Mouse (Mus musculus): ENCODE data around the gene Paqr7. TPM values are rescaled to one million over a fixed set of nuclear protein-coding genes. Genes with fewer than 3 reads are reported as not detected.

Paqr7 gene
- polyA plus RNA-seq, 1 experiment from 2014 or later, result 1.1 TPM

DNA sequence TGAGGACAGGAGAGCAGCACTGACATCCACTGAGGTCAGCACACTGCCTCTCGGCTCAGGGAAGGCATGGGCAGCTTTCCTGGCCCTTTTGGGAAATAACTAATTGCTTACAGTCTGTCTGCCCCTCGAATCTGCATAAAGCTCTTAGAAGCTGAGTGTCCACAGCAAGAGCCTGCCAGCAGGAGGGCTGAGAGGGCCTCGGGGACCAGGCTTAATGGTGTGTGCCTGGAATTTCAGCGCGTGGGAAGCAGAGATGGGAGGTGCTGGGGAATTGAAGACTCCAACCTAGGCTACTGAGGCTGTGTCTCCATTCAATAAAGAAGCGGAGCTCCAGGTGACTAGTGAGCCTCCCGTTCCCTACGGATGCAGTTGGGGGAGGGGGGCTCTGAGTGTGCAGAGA, 22.3 kb upstream of the Paqr7 start:
- ATAC-seq (ENCODE audit: insufficient read depth), result no peak
- DNase-seq, result no peak
- H3K9me3 ChIP-seq (ENCODE audit: low read depth, low read length), result no peaks in the 10 kb centered on the region
- no peaks in the 10 kb centered on the region for H3K27me3 ChIP-seq (ENCODE audit: insufficient read depth, low read length)
- no peak for TF ChIP-seq CTCF (IDR thresholded peaks at IDR 0.05; ENCODE audit: low read depth)
- peaks cover 65% of the 10 kb centered on the region for H3K36me3 ChIP-seq (ENCODE audit: insufficient read depth)
- no peak overlapping the region for H3K9ac ChIP-seq
- no peak overlapping the region for H3K4me2 ChIP-seq
- 67% methylated on average over 8 of the region's 8 CpGs for WGBS
- H3K4me1 ChIP-seq (ENCODE audit: insufficient read depth), result no peaks in the 10 kb centered on the region
- H3K27ac ChIP-seq (ENCODE audit: low read depth), result no peak overlapping the region
- H3K4me3 ChIP-seq (ENCODE audit: low read depth, low read length), result no peak overlapping the region

DNA sequence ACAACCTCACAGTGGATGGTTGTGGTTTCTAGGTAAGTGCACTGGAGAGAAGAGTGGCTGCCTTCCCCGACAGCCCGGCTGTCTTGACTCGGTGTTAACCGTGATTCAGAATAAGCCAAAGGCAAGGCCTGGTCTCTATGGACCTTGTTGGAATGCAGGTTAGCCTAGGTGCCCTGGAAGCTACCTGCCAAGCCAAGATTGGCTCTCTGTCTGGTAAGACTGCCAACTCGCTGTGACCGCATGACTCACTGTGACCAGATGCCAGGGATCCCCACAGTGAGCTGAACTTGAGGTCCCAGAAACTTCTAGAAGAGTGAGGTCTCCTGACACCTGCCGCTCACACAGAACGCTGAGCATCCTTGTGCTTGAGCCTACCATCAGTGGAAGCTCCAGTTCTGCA, 19.6 kb upstream of the Paqr7 start:
- ATAC-seq (ENCODE audit: insufficient read depth) (no peak), DNase-seq (no peak)
- Histone ChIP-seq H3K36me3 (ENCODE audit: insufficient read depth) (peaks cover 47% of the 10 kb centered on the region), H3K27me3 (ENCODE audit: insufficient read depth, low read length) (no peaks in the 10 kb centered on the region), H3K4me1 (ENCODE audit: insufficient read depth) (no peaks in the 10 kb centered on the region), H3K9me3 (ENCODE audit: low read depth, low read length) (no peaks in the 10 kb centered on the region), H3K9ac (no peak overlapping the region), H3K27ac (ENCODE audit: low read depth) (no peak overlapping the region), H3K4me2 (no peak overlapping the region), H3K4me3 (ENCODE audit: low read depth, low read length) (no peak overlapping the region)
- WGBS, result 87% methylated on average over 8 of the region's 8 CpGs
- TF ChIP-seq CTCF (IDR thresholded peaks at IDR 0.05; ENCODE audit: low read depth), result no peak

DNA sequence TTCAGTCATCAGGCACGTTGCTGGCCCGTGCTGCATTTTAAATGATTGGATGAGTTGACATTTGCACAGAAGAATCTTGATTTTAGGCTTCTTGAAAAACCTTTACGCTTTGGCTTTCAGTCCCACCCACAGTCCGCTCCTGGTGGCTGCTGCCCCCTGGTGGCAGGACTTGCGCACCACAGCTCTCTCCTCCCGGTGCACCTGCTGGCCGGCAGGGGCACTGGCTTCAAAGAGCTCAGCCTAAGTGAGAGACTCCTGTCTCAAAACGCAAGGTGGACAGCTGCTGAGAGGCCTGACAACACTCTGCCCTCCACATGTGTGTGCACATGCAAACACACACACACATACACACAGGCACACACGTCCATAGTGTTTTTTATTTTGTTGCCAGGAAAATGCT, 18.5 kb upstream of the Paqr7 start:
- DNase-seq, result peak; percentile 91
- ATAC-seq (ENCODE audit: insufficient read depth), result peak; percentile 48
- no peak overlapping the region for H3K4me2 ChIP-seq
- H3K4me1 ChIP-seq (ENCODE audit: insufficient read depth), result no peaks in the 10 kb centered on the region
- H3K9me3 ChIP-seq (ENCODE audit: low read depth, low read length), result no peaks in the 10 kb centered on the region
- no peak overlapping the region for H3K9ac ChIP-seq
- no peak overlapping the region for H3K27ac ChIP-seq (ENCODE audit: low read depth)
- H3K4me3 ChIP-seq (ENCODE audit: low read depth, low read length), result no peak overlapping the region
- peak; percentile 100 for TF ChIP-seq CTCF (IDR thresholded peaks at IDR 0.05; ENCODE audit: low read depth)
- 0 out of 2 replicates have a peak, but pooled peaks cover 2% of the 10 kb centered on the region for H3K27me3 ChIP-seq (ENCODE audit: insufficient read depth, low read length)
- peaks cover 35% of the 10 kb centered on the region for H3K36me3 ChIP-seq (ENCODE audit: insufficient read depth)
- WGBS, result 5% methylated on average over 9 of the region's 9 CpGs

DNA sequence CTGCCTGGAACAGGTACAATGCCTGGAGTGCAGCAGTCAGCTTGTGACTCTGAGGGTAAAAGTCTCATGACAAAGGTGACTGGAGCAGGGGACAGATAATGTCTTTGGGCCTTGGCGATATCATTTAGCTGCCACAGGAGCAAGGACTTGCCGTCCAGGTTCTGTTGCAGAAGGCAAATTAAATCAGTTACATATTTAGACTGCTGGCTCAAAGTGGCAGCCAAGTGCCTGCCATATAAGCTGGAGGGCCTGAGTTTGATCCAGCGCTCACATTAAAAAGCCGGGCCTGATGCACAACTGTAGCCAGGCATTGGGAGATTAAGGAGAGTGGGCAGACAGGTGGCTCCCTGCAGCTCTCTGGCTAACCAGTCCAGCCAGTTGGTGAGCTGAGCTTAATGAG, 16.7 kb upstream of the Paqr7 start:
- WGBS, result 79% methylated on average over 4 of the region's 4 CpGs
- no peak overlapping the region for H3K4me2 ChIP-seq
- no peak overlapping the region for H3K4me3 ChIP-seq (ENCODE audit: low read depth, low read length)

DNA sequence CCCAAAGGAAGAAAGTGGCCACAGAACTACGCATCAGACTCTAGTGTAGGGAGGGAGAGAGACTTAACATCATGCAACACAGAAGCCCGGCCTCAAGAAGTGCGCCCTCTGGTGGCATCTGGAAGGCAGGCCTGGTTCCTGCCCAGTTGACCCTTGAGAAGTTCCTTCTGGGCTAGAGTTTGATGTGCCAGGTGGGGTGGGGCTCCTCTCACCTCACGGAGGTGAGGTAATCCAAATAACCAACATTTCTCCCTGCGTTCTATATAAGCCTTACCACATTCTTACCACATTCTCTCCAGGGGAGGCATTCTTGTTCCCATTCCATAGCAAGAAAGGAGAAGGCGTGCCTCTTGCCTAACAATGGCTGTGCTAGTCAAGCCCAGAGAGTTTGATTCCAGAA, 15.6 kb upstream of the Paqr7 start:
- peak; percentile 84 for DNase-seq
- WGBS, result 19% methylated on average over 6 of the region's 6 CpGs
- no peaks in the 10 kb centered on the region for H3K9me3 ChIP-seq (ENCODE audit: low read depth, low read length)
- no peak overlapping the region for H3K27ac ChIP-seq (ENCODE audit: low read depth)
- TF ChIP-seq CTCF (IDR thresholded peaks at IDR 0.05; ENCODE audit: low read depth), result peak; percentile 88
- H3K4me1 ChIP-seq (ENCODE audit: insufficient read depth), result no peaks in the 10 kb centered on the region
- no peak overlapping the region for H3K9ac ChIP-seq
- H3K4me3 ChIP-seq (ENCODE audit: low read depth, low read length), result no peak overlapping the region
- 0 out of 2 replicates have a peak, but pooled peaks cover 4% of the 10 kb centered on the region for H3K27me3 ChIP-seq (ENCODE audit: insufficient read depth, low read length)
- no peak overlapping the region for H3K4me2 ChIP-seq
- no peak for ATAC-seq (ENCODE audit: insufficient read depth)
- peaks cover 11% of the 10 kb centered on the region; the same call in 1 of the 2 replicates for H3K36me3 ChIP-seq (ENCODE audit: insufficient read depth)

More for the DNA sequence above, 16.7 kb upstream of the Paqr7 start:
- no peak for TF ChIP-seq CTCF (IDR thresholded peaks at IDR 0.05; ENCODE audit: low read depth)
- no peaks in the 10 kb centered on the region for H3K4me1 ChIP-seq (ENCODE audit: insufficient read depth)
- no peak for DNase-seq
- H3K27ac ChIP-seq (ENCODE audit: low read depth), result no peak overlapping the region
- 0 out of 2 replicates have a peak, but pooled peaks cover 4% of the 10 kb centered on the region for H3K27me3 ChIP-seq (ENCODE audit: insufficient read depth, low read length)
- peaks cover 21% of the 10 kb centered on the region for H3K36me3 ChIP-seq (ENCODE audit: insufficient read depth)
- no peak for ATAC-seq (ENCODE audit: insufficient read depth)
- no peak overlapping the region for H3K9ac ChIP-seq
- no peaks in the 10 kb centered on the region for H3K9me3 ChIP-seq (ENCODE audit: low read depth, low read length)

DNA sequence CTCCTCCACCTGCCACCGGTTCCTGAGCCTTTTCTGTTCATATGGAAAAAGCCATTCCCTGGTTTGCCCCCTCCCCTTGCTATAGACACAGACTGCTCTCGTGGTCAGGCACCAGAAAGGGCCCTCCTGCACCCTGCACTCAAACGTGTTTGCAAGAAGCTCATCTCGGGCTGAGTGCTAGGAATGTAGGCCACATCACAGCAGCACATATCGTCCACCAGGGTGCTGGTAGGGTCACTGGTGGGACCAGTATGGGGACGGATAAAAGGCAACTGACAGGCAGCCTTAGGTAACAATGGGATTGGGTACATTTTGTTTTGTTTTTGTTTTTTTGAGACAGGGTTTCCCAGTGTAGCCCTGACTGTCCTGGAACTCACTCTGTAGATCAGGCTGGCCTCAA, 15.2 kb upstream of the Paqr7 start:
- Histone ChIP-seq H3K27me3 (ENCODE audit: insufficient read depth, low read length) (0 out of 2 replicates have a peak, but pooled peaks cover 4% of the 10 kb centered on the region), H3K27ac (ENCODE audit: low read depth) (no peak overlapping the region), H3K9ac (no peak overlapping the region), H3K4me2 (no peak overlapping the region), H3K4me3 (ENCODE audit: low read depth, low read length) (no peak overlapping the region), H3K36me3 (ENCODE audit: insufficient read depth) (peaks cover 7% of the 10 kb centered on the region; the same call in 1 of the 2 replicates), H3K4me1 (ENCODE audit: insufficient read depth) (no peaks in the 10 kb centered on the region), H3K9me3 (ENCODE audit: low read depth, low read length) (no peaks in the 10 kb centered on the region)
- no peak for TF ChIP-seq CTCF (IDR thresholded peaks at IDR 0.05; ENCODE audit: low read depth)
- ATAC-seq (ENCODE audit: insufficient read depth) (no peak), DNase-seq (no peak)
- WGBS, result 39% methylated on average over 6 of the region's 6 CpGs

DNA sequence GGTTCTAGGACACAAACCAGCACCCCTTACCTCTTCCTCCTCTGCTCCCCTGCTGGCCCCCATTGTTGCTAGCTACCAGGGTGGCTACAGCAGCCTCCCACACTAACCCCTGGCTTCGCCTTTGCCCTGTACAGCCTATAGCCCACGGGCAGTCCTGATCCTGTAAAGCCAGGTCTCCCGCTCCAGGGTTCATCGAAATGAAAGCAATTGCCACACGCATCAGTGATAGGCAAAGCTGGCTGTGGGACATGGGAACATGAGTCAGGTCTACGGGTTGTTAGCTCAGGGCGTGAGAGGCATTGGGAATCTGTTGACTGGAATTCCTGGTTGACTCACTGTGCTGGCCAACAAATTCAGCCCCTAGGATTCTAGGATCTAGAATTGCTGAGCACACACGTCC, 14.1 kb upstream of the Paqr7 start:
- no peak overlapping the region for H3K9ac ChIP-seq
- no peak overlapping the region for H3K27ac ChIP-seq (ENCODE audit: low read depth)
- no peaks in the 10 kb centered on the region for H3K36me3 ChIP-seq (ENCODE audit: insufficient read depth)
- TF ChIP-seq CTCF (IDR thresholded peaks at IDR 0.05; ENCODE audit: low read depth), result no peak
- no peak for ATAC-seq (ENCODE audit: insufficient read depth)
- H3K4me2 ChIP-seq, result no peak overlapping the region
- DNase-seq, result no peak
- no peaks in the 10 kb centered on the region for H3K4me1 ChIP-seq (ENCODE audit: insufficient read depth)
- H3K9me3 ChIP-seq (ENCODE audit: low read depth, low read length), result no peaks in the 10 kb centered on the region
- 0 out of 2 replicates have a peak, but pooled peaks cover 4% of the 10 kb centered on the region for H3K27me3 ChIP-seq (ENCODE audit: insufficient read depth, low read length)
- 69% methylated on average over 8 of the region's 8 CpGs for WGBS
- H3K4me3 ChIP-seq (ENCODE audit: low read depth, low read length), result no peak overlapping the region

All from lung, embryonic 14.5 days (tissue).